Mouse (Mus musculus) small intestine, adult 2 months (tissue): Measurements from ENCODE around the gene Lyar.

ENCODE experiments used
- CTCF ChIP-seq: fragments of 200-500 bp; IDR thresholded peaks from 2 replicates; pipeline ENCODE4 v1.5.1; 2012; ENCODE audit warnings: low read depth, mild to moderate bottlenecking, control low read depth, inconsistent platforms, low read length, moderate library complexity, mixed read lengths; ENCODE audit not compliant: insufficient replicate concordance, insufficient read length; ENCODE audit errors: extremely low read depth
- POLR2A ChIP-seq: fragments of 200-500 bp; IDR thresholded peaks from 2 replicates; pipeline ENCODE4 v1.6.1; 2012; ENCODE audit warnings: low read depth, mild to moderate bottlenecking, control low read depth, inconsistent platforms, low read length, moderate library complexity

DNA sequence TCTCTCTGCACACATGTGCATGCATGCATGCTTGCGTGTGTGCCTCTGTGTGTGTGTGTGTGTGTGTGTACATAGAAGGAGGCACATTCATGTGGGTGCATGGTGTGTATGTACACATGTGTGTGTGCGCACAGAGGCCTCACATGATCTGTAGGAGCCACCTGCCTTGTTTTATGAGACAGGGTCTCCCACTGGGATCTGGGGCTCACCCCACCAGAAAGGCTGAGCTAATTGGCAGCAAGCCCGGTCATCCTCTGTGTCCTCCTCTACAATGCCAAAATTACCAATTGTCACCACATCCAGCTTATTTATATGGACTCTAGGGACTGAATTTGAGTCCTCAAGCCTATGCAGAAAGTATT is 21.2 kb downstream of the Lyar start:
- no peak for TF ChIP-seq CTCF
- TF ChIP-seq POLR2A, result no peak
